Mouse (Mus musculus) liver, embryonic 12.5 days (tissue): ENCODE data around the gene Mad1l1. TPM values are rescaled to one million over a fixed set of nuclear protein-coding genes. Genes with fewer than 3 reads are reported as not detected.

Experiments
- ATAC-seq: fragments of 200-750 bp; cut with Nextera tagmentation; 2 replicates; pipeline ENCODE4 v1.8.0; 2017; ENCODE audit warnings: moderate number of reproducible peaks, mild to moderate bottlenecking, moderate library complexity
- H3K27ac ChIP-seq: fragments of 300-500 bp; sonication (generic); 2 replicates; pipeline ENCODE4 v1.5.1; 2016; ENCODE audit warnings: mild to moderate bottlenecking
- H3K27me3 ChIP-seq: fragments of 300-500 bp; sonication (generic); replicated peaks from 2 replicates; pipeline ENCODE4 v1.6.1; 2016; ENCODE audit warnings: mild to moderate bottlenecking, moderate library complexity
- H3K36me3 ChIP-seq: fragments of 300-500 bp; sonication (generic); 2 replicates; pipeline ENCODE4 v1.6.1; 2016; ENCODE audit warnings: mild to moderate bottlenecking, moderate library complexity
- H3K4me1 ChIP-seq: fragments of 300-500 bp; sonication (generic); 2 replicates; pipeline ENCODE4 v1.6.1; 2016
- H3K4me2 ChIP-seq: fragments of 300-500 bp; sonication (generic); 2 replicates; pipeline ENCODE4 v1.6.1; 2016; ENCODE audit warnings: mild to moderate bottlenecking, moderate library complexity
- H3K4me3 ChIP-seq: fragments of 300-500 bp; sonication (generic); 2 replicates; pipeline ENCODE4 v1.5.1; 2016; ENCODE audit warnings: mild to moderate bottlenecking, moderate library complexity
- H3K9ac ChIP-seq: fragments of 300-500 bp; sonication (generic); 2 replicates; pipeline ENCODE4 v1.6.1; 2016; ENCODE audit warnings: mild to moderate bottlenecking, moderate library complexity
- H3K9me3 ChIP-seq: fragments of 300-500 bp; sonication (generic); replicated peaks from 2 replicates; pipeline ENCODE4 v1.6.1; 2016; ENCODE audit warnings: mild to moderate bottlenecking, moderate library complexity
- WGBS: fragments of 180-500 bp; shearing (Covaris S2); methylation state at CpG from one replicate; pipeline ENCODE4 v1.1.7; 2016; ENCODE audit not compliant: insufficient replicate concordance; 5-methylcytosine and 5-hydroxymethylcytosine counted together
- polyA plus RNA-seq: library from polyadenylated mRNA; unstranded; fragments of >200 nt; fragmentation: Nextera tagmentation; extraction: Ambion mirVana; gene quantifications from 2 replicates; pipeline ENCODE4 v1.2.1, GENCODE M21; 2016

Mad1l1 gene
- polyA plus RNA-seq, 1 experiment from 2014 or later, result 33.6 TPM

- Histone ChIP-seq H3K9me3 (no peaks in the 10 kb centered on the region), H3K36me3 (no peaks in the 10 kb centered on the region), H3K4me3 (no peak overlapping the region), H3K4me1 (no peaks in the 10 kb centered on the region), H3K9ac (no peak overlapping the region), H3K27me3 (peaks cover 16% of the 10 kb centered on the region), H3K4me2 (no peak overlapping the region), H3K27ac (no peak overlapping the region)
- 41% methylated on average over 5 of the region's 5 CpGs for WGBS
- no peak for ATAC-seq
These were observed 357.0 kb downstream of the Mad1l1 start for GRCm38 (mm10) chr5:139964391-139964790.

GRCm38 (mm10) chr5:139959741-139960140 lies 361.6 kb downstream of the Mad1l1 start:
- 63% methylated on average over 4 of the region's 4 CpGs for WGBS
- Histone ChIP-seq H3K36me3 (no peaks in the 10 kb centered on the region), H3K4me3 (no peak overlapping the region), H3K9me3 (no peaks in the 10 kb centered on the region), H3K27me3 (peaks cover 6% of the 10 kb centered on the region; the same call in 1 of the 2 replicates), H3K4me1 (no peaks in the 10 kb centered on the region), H3K4me2 (no peak overlapping the region), H3K9ac (no peak overlapping the region), H3K27ac (no peak overlapping the region)
- no peak for ATAC-seq

Other genes starting within 250 kb of the Mad1l1 start
- gene Nudt1, start 104 bp upstream of the Mad1l1 start, polyA plus RNA-seq, result 34.6 and 36.3 TPM in 2 replicates
- 12.0 and 14.7 TPM in 2 replicates for gene Mrm2, start 10.3 kb upstream of the Mad1l1 start, polyA plus RNA-seq
- gene Snx8, start 67.7 kb upstream of the Mad1l1 start, polyA plus RNA-seq, result 11.9 and 14.0 TPM in 2 replicates
- 217 and 229 TPM in 2 replicates for gene Eif3b, start 97.8 kb upstream of the Mad1l1 start, polyA plus RNA-seq
- not detected in 2 replicates for gene Gm4869, start 124.1 kb upstream of the Mad1l1 start, polyA plus RNA-seq
- 12.4 TPM in 2 replicates for gene Chst12, start 184.0 kb upstream of the Mad1l1 start, polyA plus RNA-seq
- gene Grifin, start 243.5 kb upstream of the Mad1l1 start, polyA plus RNA-seq, result 6.3 and 7.8 TPM in 2 replicates